Mouse (Mus musculus): ENCODE results near the gene Dlgap1. TPM values are rescaled to one million over a fixed set of nuclear protein-coding genes. Genes with fewer than 3 reads are reported as not detected.

Dlgap1 gene
- polyA plus RNA-seq, 1 experiment from 2014 or later = 34.9 TPM

- no peak for ATAC-seq (ENCODE audit: low FRiP score)
- Histone ChIP-seq H3K9me3 (ENCODE audit: control insufficient read depth, low read length) (no peaks in the 10 kb centered on the region), H3K9ac (no peak overlapping the region), H3K4me1 (replicated peaks; ENCODE audit: control insufficient read depth, insufficient read depth, low read length) (no peaks in the 10 kb centered on the region), H3K36me3 (replicated peaks; ENCODE audit: control insufficient read depth, insufficient read depth) (no peaks in the 10 kb centered on the region), H3K4me2 (replicated peaks) (no peak overlapping the region), H3K27me3 (ENCODE audit: control insufficient read depth, insufficient read depth, low read length) (no peaks in the 10 kb centered on the region), H3K27ac (no peak overlapping the region), H3K4me3 (replicated peaks; ENCODE audit: low read length) (no peak overlapping the region)
- 85% methylated on average over 6 of the region's 6 CpGs for WGBS
- no peak for DNase-seq (ENCODE audit: low spot score)
These were observed 35.8 kb downstream of the Dlgap1 start for GRCm38 (mm10) chr17:70004628-70005027.

GRCm38 (mm10) chr17:70007607-70008006, 38.7 kb downstream of the Dlgap1 start:
- 91% methylated on average over 5 of the region's 5 CpGs for WGBS
- Histone ChIP-seq H3K27ac (no peak overlapping the region), H3K4me3 (replicated peaks; ENCODE audit: low read length) (no peak overlapping the region), H3K4me2 (replicated peaks) (no peak overlapping the region), H3K36me3 (replicated peaks; ENCODE audit: control insufficient read depth, insufficient read depth) (no peaks in the 10 kb centered on the region), H3K4me1 (replicated peaks; ENCODE audit: control insufficient read depth, insufficient read depth, low read length) (no peaks in the 10 kb centered on the region), H3K27me3 (ENCODE audit: control insufficient read depth, insufficient read depth, low read length) (no peaks in the 10 kb centered on the region), H3K9ac (no peak overlapping the region), H3K9me3 (ENCODE audit: control insufficient read depth, low read length) (no peaks in the 10 kb centered on the region)
- DNase-seq (ENCODE audit: low spot score) = no peak
- ATAC-seq (ENCODE audit: low FRiP score) = no peak

GRCm38 (mm10) chr17:70016511-70016910, 47.6 kb downstream of the Dlgap1 start:
- no peaks in the 10 kb centered on the region for H3K36me3 ChIP-seq (replicated peaks; ENCODE audit: control insufficient read depth, insufficient read depth)
- no peak for DNase-seq (ENCODE audit: low spot score)
- no peak for ATAC-seq (ENCODE audit: low FRiP score)

GRCm38 (mm10) chr17:70020376-70020775, 51.5 kb downstream of the Dlgap1 start:
- Histone ChIP-seq H3K4me1 (replicated peaks; ENCODE audit: control insufficient read depth, insufficient read depth, low read length) (no peaks in the 10 kb centered on the region), H3K4me2 (replicated peaks) (no peak overlapping the region), H3K27me3 (ENCODE audit: control insufficient read depth, insufficient read depth, low read length) (no peaks in the 10 kb centered on the region), H3K9ac (no peak overlapping the region), H3K36me3 (replicated peaks; ENCODE audit: control insufficient read depth, insufficient read depth) (no peaks in the 10 kb centered on the region), H3K4me3 (replicated peaks; ENCODE audit: low read length) (no peak overlapping the region), H3K9me3 (ENCODE audit: control insufficient read depth, low read length) (no peaks in the 10 kb centered on the region), H3K27ac (no peak overlapping the region)
- 78% methylated on average over 4 of the region's 4 CpGs for WGBS
- ATAC-seq (ENCODE audit: low FRiP score) (no peak), DNase-seq (ENCODE audit: low spot score) (no peak)

More at GRCm38 (mm10) chr17:70016511-70016910, 47.6 kb downstream of the Dlgap1 start:
- no peaks in the 10 kb centered on the region for H3K4me1 ChIP-seq (replicated peaks; ENCODE audit: control insufficient read depth, insufficient read depth, low read length)
- H3K27ac ChIP-seq = no peak overlapping the region
- 72% methylated on average over 7 of the region's 7 CpGs for WGBS
- no peaks in the 10 kb centered on the region for H3K9me3 ChIP-seq (ENCODE audit: control insufficient read depth, low read length)
- H3K4me2 ChIP-seq (replicated peaks) = no peak overlapping the region
- H3K9ac ChIP-seq = no peak overlapping the region
- H3K27me3 ChIP-seq (ENCODE audit: control insufficient read depth, insufficient read depth, low read length) = no peaks in the 10 kb centered on the region
- no peak overlapping the region for H3K4me3 ChIP-seq (replicated peaks; ENCODE audit: low read length)

DNA sequence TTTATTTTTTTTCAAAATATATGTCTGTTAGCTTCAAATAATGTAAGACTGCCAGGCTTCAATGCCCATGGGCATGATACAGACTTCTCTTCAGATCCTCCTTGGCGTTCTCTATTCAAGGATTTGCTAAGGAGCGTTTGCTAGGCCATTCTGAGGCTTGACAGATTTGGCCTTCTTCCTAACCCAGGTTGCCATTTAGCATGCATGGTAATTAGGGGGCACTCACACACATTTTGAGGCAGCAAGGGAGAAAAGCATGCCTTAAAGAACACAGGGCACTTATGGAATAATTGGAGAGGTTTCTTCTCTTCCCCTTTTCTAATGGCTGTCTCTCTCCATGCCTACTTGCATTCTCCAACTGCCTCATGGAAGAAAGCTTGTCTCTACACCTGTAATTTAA, 53.7 kb downstream of the Dlgap1 start:
- Histone ChIP-seq H3K9me3 (ENCODE audit: control insufficient read depth, low read length) (no peaks in the 10 kb centered on the region), H3K27ac (no peak overlapping the region), H3K36me3 (replicated peaks; ENCODE audit: control insufficient read depth, insufficient read depth) (no peaks in the 10 kb centered on the region), H3K4me2 (replicated peaks) (no peak overlapping the region), H3K4me1 (replicated peaks; ENCODE audit: control insufficient read depth, insufficient read depth, low read length) (no peaks in the 10 kb centered on the region), H3K4me3 (replicated peaks; ENCODE audit: low read length) (no peak overlapping the region), H3K27me3 (ENCODE audit: control insufficient read depth, insufficient read depth, low read length) (no peaks in the 10 kb centered on the region), H3K9ac (no peak overlapping the region)
- no peak for ATAC-seq (ENCODE audit: low FRiP score)
- no peak for DNase-seq (ENCODE audit: low spot score)
- 69% methylated on average over 2 of the region's 2 CpGs for WGBS

DNA sequence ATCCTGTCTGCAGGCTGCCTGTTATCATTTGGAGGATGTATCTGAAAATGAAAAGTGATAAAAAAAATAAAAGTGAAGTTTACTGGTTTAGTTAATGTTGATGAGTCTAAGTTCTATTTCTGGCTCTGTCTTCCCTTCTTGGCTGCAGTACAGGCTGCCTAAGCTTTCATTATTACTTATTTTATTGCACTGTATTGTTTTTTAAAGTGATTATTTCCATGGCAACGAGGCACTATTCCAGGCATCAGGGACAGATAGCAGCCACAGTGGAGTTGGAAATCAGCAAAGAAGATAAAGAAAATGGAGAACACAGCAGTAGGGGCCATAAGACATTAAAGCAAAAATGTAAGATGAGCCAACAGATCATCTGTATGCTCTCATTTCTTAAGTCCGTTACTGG, 66.0 kb downstream of the Dlgap1 start:
- no peak for DNase-seq (ENCODE audit: low spot score)
- Histone ChIP-seq H3K4me3 (replicated peaks; ENCODE audit: low read length) (no peak overlapping the region), H3K4me1 (replicated peaks; ENCODE audit: control insufficient read depth, insufficient read depth, low read length) (no peaks in the 10 kb centered on the region), H3K9ac (no peak overlapping the region), H3K4me2 (replicated peaks) (no peak overlapping the region), H3K9me3 (ENCODE audit: control insufficient read depth, low read length) (no peaks in the 10 kb centered on the region), H3K36me3 (replicated peaks; ENCODE audit: control insufficient read depth, insufficient read depth) (no peaks in the 10 kb centered on the region), H3K27me3 (ENCODE audit: control insufficient read depth, insufficient read depth, low read length) (no peaks in the 10 kb centered on the region), H3K27ac (no peak overlapping the region)
- WGBS = 72% methylated on average over 2 of the region's 2 CpGs
- no peak for ATAC-seq (ENCODE audit: low FRiP score)

DNA sequence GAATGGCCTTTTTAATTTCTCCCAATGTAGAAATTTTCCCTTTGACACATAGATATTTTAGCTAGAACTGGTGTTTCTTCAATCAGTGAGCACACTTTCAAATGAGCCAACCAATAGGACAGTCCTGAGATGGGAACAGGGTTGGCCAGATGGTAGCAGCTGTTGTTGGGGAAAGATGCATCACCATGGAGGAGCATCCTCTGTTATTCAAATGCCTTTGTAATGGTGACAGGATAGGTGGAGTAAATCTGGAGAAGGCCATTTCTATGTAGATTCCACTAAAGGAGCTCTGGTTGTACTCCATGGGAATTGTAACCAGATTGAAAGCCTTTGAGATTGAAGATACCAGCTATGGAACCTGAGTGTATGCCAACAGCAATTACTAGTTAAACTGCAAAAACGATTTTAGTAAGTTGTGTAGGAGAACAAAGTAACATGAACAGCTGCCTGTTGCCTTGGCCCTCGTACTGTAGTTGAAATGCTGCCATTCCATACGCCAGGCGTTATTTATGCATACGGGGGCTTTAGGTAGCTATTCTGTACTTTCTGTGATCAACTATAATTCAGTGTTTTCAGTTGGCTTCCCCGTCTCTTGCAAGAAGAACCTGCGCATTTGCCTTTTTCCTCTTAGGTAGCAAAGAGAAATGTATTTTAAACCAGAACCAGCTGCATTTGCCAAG, 72.0 kb downstream of the Dlgap1 start:
- no peak overlapping the region for H3K4me2 ChIP-seq (replicated peaks)
- ATAC-seq (ENCODE audit: low FRiP score) = no peak
- H3K27me3 ChIP-seq (ENCODE audit: control insufficient read depth, insufficient read depth, low read length) = no peaks in the 10 kb centered on the region
- H3K36me3 ChIP-seq (replicated peaks; ENCODE audit: control insufficient read depth, insufficient read depth) = no peaks in the 10 kb centered on the region
- WGBS = 76% methylated on average over 7 of the region's 7 CpGs
- no peak overlapping the region for H3K9ac ChIP-seq
- H3K4me1 ChIP-seq (replicated peaks; ENCODE audit: control insufficient read depth, insufficient read depth, low read length) = no peaks in the 10 kb centered on the region
- H3K4me3 ChIP-seq (replicated peaks; ENCODE audit: low read length) = no peak overlapping the region
- no peaks in the 10 kb centered on the region for H3K9me3 ChIP-seq (ENCODE audit: control insufficient read depth, low read length)
- DNase-seq (ENCODE audit: low spot score) = no peak
- no peak overlapping the region for H3K27ac ChIP-seq

- Histone ChIP-seq H3K9me3 (ENCODE audit: control insufficient read depth, low read length) (no peaks in the 10 kb centered on the region), H3K27me3 (ENCODE audit: control insufficient read depth, insufficient read depth, low read length) (no peaks in the 10 kb centered on the region), H3K9ac (no peak overlapping the region), H3K27ac (no peak overlapping the region), H3K36me3 (replicated peaks; ENCODE audit: control insufficient read depth, insufficient read depth) (no peaks in the 10 kb centered on the region), H3K4me1 (replicated peaks; ENCODE audit: control insufficient read depth, insufficient read depth, low read length) (0 out of 2 replicates have a peak, but pooled peaks cover 3% of the 10 kb centered on the region), H3K4me3 (replicated peaks; ENCODE audit: low read length) (no peak overlapping the region), H3K4me2 (replicated peaks) (no peak overlapping the region)
- ATAC-seq (ENCODE audit: low FRiP score) (no peak), DNase-seq (ENCODE audit: low spot score) (no peak)
- WGBS = 94% methylated on average over 6 of the region's 6 CpGs
These were observed 99.4 kb downstream of the Dlgap1 start for GRCm38 (mm10) chr17:70068281-70068680.

DNA sequence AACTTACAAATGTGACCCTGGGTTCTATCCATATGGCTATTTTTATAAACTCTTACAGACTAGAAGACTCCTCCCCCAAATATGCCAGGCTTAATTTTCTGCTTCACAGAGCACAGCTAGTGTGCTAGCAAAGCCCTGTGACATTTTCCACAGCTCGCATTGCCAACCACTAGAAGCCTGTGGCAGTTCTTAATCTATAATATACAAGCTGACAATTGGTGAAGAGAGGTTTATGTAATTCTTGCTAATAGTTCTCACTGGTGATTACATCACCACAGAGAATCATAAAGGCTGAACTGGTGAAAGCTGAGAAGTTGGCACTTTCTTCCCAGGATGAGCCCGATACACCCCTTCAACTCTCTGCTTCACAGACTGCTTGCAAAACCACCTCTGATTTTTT, 103.2 kb downstream of the Dlgap1 start:
- Histone ChIP-seq H3K4me3 (replicated peaks; ENCODE audit: low read length) (no peak overlapping the region), H3K4me2 (replicated peaks) (no peak overlapping the region), H3K4me1 (replicated peaks; ENCODE audit: control insufficient read depth, insufficient read depth, low read length) (0 out of 2 replicates have a peak, but pooled peaks cover 3% of the 10 kb centered on the region), H3K9me3 (ENCODE audit: control insufficient read depth, low read length) (no peaks in the 10 kb centered on the region), H3K36me3 (replicated peaks; ENCODE audit: control insufficient read depth, insufficient read depth) (no peaks in the 10 kb centered on the region), H3K9ac (no peak overlapping the region), H3K27me3 (ENCODE audit: control insufficient read depth, insufficient read depth, low read length) (no peaks in the 10 kb centered on the region), H3K27ac (no peak overlapping the region)
- ATAC-seq (ENCODE audit: low FRiP score) = peak; percentile 53; the same call in 1 of the 2 replicates
- WGBS = 49% methylated on average over 2 of the region's 2 CpGs
- peak; percentile 43 for DNase-seq (ENCODE audit: low spot score)

DNA sequence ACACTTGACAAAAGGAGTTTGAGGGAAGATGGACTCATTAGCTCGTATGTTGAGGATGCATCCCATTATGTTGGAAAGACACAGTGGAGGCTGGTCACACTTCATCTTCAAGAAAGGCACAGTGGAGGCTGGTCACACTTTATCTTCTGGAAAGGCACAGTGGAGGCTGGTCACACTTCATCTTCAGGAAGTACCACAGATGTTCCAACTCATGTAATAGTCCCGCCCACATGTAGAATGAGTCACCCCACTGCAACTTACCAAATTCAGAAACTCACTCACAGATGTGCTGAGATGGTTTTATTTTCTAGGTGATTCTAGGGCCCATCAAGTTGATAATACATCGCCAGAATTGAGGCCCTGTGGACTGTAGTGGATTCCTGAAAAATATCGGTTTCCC, 119.3 kb downstream of the Dlgap1 start:
- no peak for ATAC-seq (ENCODE audit: low FRiP score)
- Histone ChIP-seq H3K4me2 (replicated peaks) (no peak overlapping the region), H3K9ac (no peak overlapping the region), H3K9me3 (ENCODE audit: control insufficient read depth, low read length) (no peaks in the 10 kb centered on the region), H3K27me3 (ENCODE audit: control insufficient read depth, insufficient read depth, low read length) (no peaks in the 10 kb centered on the region), H3K36me3 (replicated peaks; ENCODE audit: control insufficient read depth, insufficient read depth) (no peaks in the 10 kb centered on the region), H3K4me1 (replicated peaks; ENCODE audit: control insufficient read depth, insufficient read depth, low read length) (no peaks in the 10 kb centered on the region), H3K4me3 (replicated peaks; ENCODE audit: low read length) (no peak overlapping the region), H3K27ac (no peak overlapping the region)
- DNase-seq (ENCODE audit: low spot score) = no peak
- 96% methylated on average over 4 of the region's 4 CpGs for WGBS
